Mouse (Mus musculus): ENCODE measurements at regions not wholly inside any gene's neighbourhood (a gene's known extent, or its start where the extent isn't known, plus 50 kb on each side); places are given as distances from the start of the nearest gene placed in this dataset.
A peak's percentile ranks its signal among the peaks of the same experiment; 100 is the strongest.

GRCm38 (mm10) chr14:25377554-25377899 lies 81.5 kb upstream of the Zmiz1 start:
- no peak for DNase-seq (ENCODE audit: low spot score)

- peak; percentile 83 for DNase-seq (ENCODE audit: low spot score)
Observed at GRCm38 (mm10) chr14:25377900-25378716, 80.9 kb upstream of the Zmiz1 start.

DNA sequence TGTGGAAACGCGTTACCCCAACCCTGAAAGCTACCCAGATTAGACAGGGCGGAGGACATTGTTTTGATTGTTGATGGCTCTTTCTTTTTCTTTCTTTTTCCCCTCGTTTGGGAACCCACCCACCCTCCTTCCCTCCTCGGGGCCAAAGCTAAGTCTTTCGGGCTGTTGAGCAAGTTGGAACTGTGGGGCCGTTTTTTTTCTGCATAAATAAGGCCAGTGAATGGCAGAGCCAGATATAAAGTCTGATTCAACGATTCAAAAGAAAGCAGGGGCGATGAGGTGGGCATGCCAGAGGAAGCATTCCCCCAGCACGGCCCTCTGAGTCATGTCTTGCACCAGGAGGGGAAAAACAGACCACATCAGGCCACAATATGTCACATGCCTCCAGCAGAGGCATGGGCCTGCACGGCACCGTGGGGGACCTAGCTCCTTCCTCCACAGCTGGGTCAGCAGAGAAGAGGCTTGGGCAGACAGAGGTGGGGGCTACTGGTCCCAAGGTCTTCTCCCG lies 80.2 kb upstream of the Zmiz1 start:
- peak; percentile 36 for DNase-seq (ENCODE audit: low spot score)

- DNase-seq (ENCODE audit: low spot score) = no peak
Observed at GRCm38 (mm10) chr14:25383169-25383824, 75.7 kb upstream of the Zmiz1 start.

- no peak for DNase-seq (ENCODE audit: low spot score)
Observed at GRCm38 (mm10) chr14:25385644-25386043, 73.3 kb upstream of the Zmiz1 start.

DNA sequence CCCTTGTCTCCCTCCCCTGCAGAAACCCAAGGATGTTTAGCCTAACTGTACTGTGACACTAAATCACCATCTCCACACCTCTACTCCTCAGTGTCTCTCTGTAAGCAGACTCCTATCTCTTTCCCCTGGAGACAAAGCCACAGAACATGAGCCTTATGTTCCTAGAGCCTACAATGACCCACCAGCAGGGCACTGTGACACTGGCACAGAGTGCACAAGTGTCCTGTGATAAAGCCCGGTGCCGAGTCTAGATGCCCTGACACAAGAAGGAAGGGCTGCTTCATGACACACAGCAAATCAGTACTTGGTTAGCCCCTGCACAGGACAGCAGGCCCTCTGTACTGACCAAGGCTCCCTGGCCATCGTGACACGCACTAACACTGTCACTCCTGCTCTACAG lies 71.2 kb upstream of the Zmiz1 start:
- DNase-seq (ENCODE audit: low spot score) = no peak

GRCm38 (mm10) chr14:25389314-25389713 lies 69.7 kb upstream of the Zmiz1 start:
- DNase-seq (ENCODE audit: low spot score) = no peak

DNA sequence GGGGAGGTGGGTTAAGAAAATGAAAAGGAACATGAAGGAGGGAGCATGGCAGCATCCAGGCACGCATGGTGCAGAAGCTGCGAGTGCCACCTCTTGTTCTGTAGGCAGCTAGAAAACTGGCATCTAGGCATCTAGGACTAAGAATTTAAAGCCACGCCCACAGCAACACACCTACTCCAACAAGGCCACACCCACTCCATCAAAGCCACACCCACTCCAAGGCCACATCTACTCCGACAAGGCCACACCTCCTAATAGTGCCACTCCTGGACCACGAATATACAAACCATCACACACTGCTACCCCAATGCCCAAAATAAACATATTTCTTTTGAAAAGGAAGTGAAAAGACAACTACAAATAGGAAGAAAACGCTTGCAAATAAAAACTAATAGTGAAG lies 66.6 kb upstream of the Zmiz1 start:
- DNase-seq (ENCODE audit: low spot score) = no peak

DNA sequence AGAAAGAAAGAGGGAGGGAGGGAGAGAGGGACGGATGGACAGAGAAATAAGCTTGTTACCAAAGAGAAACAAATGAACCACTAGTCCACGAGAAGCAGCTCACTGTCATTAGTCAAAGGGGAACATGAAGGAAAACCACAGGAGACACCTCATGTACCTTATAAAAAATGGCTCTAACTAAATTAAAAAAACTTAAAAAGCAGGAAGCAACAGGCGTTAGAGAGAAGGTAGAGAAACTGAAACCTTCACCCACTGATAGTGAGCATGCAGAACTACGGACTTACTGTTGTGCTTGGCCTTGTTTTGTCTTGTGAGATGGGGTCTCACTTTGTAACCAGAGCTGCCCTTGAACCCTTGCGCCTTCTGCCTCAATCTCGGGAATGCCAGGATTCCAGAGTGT lies 66.0 kb upstream of the Zmiz1 start:
- DNase-seq (ENCODE audit: low spot score) = no peak

DNA sequence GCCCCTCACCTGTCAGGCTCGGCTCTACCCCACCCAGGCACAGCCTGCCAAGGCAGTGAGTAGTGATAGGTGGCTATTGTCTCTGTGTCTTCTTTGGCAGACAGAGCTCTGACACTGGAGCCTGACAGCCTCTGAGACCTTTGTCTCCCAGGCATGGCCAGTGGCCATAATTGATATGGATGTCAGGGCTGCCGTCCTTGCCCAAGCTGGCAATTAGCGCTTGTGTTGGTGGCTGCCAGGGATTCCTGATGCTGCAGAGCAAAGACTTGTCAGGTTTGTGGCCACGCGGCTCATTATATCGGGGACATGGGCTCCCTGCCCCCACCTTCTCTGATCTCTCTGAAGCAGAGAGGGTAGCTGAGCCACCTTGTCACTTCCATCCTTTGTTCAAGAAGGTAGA lies 64.1 kb upstream of the Zmiz1 start:
- no peak for DNase-seq (ENCODE audit: low spot score)

- DNase-seq (ENCODE audit: low spot score) = peak; percentile 68
Observed at GRCm38 (mm10) chr14:25396990-25397531, 61.9 kb upstream of the Zmiz1 start.

DNA sequence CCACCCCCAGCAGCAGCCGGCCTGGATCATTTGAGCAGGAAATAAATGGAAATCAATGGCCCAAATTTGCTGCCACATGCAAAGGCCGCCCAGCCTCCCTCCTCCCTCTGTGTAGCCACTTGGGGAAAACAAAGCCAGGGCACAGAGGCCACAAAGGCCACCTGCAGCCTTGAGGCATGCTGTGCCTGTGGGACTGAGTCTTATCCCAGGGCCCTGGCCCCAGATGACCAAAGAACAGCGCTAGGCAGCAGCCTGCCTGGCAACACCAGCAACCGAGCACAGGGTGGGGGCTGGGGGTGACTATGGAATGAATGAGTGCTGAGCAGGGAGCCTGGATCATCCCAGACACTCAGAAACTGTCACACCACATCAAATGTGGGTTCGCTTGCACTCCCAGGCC lies 61.2 kb upstream of the Zmiz1 start:
- DNase-seq (ENCODE audit: low spot score) = no peak

DNA sequence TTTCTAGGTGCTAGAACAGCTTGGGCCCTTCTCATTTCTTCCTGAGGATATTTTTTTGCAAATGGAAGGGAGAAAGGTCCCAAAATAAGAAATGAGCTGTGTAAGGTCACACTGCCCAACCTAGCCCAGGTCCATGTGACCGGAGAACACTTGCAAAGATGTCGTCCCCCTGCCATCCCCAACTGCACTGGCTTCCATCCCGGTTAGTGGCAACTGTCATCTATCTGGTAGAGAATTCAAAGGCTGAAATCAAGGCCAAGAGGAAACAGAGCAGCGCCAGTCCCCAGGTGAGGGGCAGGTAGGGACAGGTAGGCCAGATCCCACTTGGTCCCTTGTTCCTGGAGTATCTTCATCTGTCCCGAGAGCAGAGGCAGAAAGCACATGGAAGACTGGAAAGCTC lies 60.2 kb upstream of the Zmiz1 start:
- no peak for DNase-seq (ENCODE audit: low spot score)

DNA sequence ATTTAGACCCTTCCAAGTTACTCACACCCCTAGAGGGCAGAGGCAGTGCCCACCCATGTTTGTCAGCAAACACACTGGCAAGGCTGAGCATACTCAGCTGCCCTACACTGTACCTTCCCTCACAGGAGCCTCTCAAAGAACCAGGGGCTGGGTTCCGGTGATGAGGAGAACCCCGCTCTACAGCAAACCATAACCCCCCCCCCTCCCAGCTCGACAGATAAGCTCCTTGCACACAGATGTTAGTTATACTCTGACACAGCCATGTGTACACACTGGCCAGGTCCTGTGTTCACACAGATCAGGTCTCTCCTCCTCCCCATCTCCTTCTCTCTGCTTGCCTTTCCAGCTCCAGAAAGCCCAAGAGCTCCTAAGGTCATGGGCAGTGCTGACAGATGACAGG lies 59.7 kb upstream of the Zmiz1 start:
- no peak for DNase-seq (ENCODE audit: low spot score)

DNA sequence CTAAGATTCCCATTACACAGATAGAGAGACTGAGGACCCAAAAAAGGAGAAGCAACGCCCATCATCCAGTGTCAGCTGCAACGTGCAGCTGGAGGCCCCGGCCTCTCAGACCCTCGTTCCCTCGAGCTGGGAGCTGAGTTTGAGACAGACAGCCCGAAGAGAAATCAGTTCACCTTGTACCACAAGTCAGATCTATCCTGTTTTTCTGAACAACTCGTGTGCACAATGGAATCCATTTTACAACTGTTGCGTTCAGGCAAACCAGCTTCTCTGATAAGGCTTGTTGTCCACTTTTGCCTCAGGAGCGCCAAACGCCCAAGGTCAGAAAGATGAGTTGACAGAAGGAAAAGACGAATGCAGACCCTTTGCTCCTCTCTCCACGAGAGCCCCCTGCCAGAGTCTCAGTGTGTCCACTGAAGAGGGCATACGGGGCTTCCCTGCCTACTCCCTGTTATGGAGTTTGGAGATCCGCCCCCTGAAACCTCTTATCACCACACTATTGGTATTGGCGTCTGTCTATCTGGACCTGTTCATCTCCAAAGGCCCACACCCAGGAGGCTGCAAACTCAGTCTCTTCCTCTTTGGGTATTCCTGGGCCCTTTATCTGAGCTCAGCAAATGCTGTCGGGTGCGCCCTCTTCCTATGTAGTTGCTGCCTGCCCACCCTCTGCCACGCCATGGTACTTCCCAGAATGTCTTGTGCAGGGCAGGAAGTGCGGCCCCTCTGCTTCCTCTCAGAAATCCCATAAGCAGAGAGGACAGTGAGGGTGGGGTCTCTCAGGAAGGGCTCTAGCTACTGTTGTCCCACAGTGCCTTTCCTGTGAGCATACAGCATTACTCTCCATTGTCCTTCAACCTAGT lies 57.7 kb upstream of the Zmiz1 start:
- DNase-seq (ENCODE audit: low spot score) = no peak

GRCm38 (mm10) chr14:25402409-25402808 lies 56.6 kb upstream of the Zmiz1 start:
- no peak for DNase-seq (ENCODE audit: low spot score)

DNA sequence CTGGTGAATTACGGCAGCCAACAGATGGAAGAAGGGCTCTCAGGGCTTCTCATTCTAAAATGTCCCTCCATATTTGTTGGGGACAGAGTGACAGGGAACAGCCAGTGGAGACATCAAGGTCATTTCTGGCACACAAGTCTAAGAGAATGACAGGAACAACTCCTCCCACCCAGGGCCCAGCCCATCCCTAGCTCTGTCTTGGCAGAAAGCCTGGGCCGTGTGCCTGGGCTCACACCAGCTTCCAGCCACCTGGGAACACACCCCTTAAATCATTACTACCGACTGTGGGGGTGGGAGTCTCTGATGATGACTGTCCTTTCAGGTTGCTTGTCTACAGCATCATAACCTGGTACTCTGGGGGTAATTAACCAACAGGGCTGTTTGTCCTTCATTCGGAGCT lies 53.8 kb upstream of the Zmiz1 start:
- peak; percentile 29 for DNase-seq (ENCODE audit: low spot score)

DNA sequence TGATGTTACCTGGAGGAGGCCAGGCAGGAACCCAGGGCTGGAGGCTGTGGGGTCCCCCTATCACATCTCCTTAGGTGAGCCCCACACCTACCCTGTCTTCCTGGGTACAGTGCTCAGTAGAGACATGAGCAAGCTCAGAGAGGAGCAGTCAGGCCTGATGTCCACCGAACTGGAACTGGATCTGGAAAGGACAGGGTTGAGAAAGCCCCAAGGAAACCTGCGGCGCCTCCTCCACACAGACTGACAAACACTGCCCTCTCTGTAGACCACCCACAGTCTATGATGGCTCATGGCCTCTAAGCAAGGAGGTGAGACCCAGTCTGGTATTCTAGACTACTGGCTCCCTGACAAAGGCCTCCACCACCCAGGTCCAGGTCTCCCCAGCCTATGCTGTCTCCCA lies 52.9 kb upstream of the Zmiz1 start:
- DNase-seq (ENCODE audit: low spot score) = no peak

DNA sequence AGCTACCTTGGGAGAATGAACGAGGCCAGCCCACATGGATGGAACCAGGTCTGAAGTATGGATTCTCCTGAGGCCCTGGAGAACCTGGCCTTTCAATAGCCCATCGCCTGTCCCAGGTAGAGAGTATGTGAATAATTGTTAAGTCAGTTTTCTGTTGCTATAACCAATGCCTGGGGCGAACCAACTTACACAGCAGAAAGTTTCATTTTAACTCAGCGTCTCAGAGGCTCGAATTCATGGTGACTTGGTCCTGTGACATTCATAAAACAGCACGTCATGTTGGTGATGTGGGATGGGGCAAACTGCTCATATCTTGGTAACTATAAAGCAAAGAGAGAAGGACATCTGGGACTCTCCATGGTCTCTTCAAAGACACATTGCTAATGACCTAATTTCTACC lies 52.4 kb upstream of the Zmiz1 start:
- DNase-seq (ENCODE audit: low spot score) = no peak

DNA sequence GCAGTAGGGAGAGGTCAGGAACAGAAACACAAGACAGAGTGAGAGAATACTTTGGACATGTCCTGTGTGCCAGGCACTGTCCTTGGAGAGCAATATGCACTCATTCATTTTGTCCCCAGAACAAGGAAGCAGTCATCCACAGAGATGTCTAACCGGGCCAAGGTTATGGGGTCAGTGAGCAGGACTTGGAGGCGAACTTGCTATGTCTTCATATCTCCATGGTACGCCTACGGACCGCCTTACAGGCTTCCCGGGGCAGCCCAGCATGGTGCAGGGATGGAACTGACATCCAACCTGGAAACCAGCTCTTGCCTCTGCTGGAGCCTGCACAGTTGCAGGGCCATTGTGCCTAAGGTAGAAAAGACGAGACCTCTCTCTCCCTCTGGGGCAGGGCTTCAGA lies 51.9 kb upstream of the Zmiz1 start:
- no peak for DNase-seq (ENCODE audit: low spot score)
